Mouse (Mus musculus): ENCODE results near the gene Slc15a1. TPM values are rescaled to one million over a fixed set of nuclear protein-coding genes. Genes with fewer than 3 reads are reported as not detected.

Gene Slc15a1
- total RNA-seq, 2 experiments from 2014 or later: 0.19 TPM; not detected in 1

DNA sequence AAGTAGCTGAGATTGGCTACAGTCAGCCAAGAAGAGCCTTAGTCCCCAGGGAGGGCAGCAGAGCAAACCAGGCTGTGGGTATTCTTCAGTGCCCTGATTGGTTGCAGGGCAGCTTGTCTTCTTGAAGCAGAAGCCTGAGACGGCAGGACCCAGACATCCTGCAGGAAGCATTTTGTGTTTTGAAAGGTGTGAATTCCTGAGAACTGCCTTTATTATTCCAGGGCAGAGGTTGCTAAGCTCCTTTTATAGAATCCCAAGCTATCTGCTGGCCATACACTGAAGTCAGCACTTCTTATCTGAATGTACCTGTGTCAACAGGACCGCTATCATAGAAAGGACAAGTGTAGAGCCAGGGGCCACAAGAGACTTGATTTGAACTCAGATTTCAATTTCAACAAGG is 10.8 kb downstream of the Slc15a1 start:
- DNase-seq (ENCODE audit: low spot score in 2 of 2): no peak

DNA sequence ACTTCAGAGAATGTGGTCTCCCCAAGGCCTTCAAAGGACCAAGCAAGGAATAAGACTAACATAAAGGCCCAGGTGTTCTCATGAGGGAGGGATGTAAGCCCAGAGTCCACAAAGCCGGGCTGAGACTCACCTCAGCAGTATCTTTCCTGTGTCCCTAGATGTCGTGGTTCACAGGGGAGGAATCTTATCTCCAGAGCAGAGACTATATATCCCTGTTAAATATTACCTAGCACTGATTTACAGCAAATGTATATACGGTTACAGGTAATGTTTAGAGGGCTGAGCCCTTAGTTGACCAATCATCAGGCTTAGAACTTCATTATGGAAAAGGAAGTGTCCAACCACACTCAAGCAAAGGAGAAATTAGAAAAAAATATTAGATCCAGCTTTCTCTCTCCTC is 11.3 kb downstream of the Slc15a1 start:
- DNase-seq (ENCODE audit: low spot score in 2 of 2): no peak

DNA sequence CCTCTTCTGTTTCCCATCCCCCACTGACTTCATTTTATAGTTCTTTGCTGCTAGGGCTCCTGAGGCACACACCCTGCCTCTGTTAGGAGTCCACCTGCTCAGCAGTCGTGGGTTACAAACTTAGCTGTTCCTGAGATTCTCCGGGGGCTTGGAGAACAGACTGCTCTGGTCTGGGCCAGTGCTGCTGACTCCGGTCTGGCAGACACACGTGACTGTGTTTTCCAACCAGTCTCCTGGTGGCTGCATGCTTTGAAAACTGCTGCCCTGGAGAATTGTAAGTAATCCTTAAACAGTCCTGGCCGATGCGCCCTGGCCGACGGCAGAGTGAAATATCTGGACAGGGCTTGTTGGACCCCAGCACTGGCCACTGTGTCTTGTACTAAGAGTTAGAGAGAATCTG is 12.7 kb downstream of the Slc15a1 start:
- no peak for DNase-seq (ENCODE audit: low spot score in 2 of 2)

DNA sequence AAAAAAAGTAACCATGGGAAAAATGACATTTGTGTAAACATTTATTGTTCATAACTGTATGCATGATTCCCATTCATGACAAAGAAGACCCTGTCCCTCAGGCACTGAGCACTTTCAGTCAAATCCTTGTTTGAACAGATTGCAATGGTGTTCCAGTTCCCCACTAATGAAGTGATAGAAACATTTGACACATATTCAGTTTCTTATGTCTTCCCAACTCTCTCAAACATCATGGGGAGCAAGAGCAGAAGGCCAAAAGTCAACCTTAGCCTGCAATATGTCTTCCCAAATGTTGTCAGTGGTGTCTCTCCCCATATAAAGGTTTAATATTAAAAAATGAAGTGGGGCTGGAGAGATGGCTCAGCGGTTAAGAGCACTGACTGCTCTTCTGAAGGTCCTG is 19.3 kb downstream of the Slc15a1 start:
- no peak for DNase-seq (ENCODE audit: low spot score in 2 of 2)

DNA sequence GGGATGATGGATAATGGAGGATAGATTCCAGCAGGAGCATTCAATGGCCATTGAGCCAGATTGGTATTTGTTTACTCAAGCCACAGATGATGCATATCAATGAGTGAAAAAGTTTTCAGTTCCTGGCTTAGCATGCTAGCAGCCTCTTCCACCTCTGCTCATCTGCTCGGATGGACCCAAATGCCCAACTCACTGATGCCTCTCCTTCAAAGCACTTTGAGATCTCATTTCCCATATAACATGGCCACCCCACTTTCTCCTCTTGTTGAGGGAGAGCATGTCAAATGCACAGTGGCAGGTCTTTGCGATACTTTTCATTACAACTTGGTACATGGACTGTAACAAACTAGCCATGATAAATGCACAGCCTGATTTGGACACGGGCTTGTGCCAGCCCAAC is 20.6 kb downstream of the Slc15a1 start:
- no peak for DNase-seq (ENCODE audit: low spot score in 2 of 2)

DNA sequence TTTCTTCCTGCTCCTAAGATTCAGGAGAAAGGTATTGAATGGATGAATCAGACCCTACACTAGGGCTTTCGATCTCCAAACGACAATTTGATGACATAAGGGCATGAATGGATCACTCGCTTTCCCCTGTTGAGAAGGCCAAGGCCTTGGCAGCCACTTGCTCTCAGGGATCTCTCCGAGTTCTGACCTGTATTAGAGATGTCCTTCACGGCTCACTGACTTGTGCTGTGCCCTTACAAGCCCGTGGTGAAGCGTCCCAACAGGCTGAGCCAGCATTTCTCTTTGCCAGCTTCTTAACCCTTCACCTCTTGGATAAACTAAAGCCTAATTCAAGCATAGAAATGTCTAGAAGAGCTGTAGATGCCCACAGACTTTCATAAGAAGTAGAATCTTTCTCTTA is 22.9 kb downstream of the Slc15a1 start:
- peak in 1 of 2 experiments; percentile 32 for DNase-seq (ENCODE audit: low spot score in 2 of 2)

DNA sequence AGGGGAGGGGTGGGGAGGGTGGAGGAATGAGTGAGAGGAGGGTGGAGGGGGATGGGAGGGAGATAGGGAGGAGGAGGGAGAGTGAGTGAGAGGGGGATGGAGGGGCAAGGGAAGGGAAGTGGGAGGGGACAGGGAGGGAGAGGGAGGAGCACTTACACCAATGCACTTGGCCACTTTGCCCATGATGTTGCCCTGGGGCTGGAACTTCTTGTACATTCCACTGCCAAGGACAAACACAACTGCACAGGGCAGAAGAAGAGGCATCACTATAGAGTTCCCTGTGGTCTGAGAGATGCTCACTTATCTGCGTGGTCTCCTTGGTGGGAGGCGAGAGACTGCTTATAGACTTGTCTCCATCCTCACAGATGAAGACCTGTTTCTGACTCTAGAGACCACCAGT is 23.5 kb downstream of the Slc15a1 start:
- DNase-seq (ENCODE audit: low spot score in 2 of 2): no peak

DNA sequence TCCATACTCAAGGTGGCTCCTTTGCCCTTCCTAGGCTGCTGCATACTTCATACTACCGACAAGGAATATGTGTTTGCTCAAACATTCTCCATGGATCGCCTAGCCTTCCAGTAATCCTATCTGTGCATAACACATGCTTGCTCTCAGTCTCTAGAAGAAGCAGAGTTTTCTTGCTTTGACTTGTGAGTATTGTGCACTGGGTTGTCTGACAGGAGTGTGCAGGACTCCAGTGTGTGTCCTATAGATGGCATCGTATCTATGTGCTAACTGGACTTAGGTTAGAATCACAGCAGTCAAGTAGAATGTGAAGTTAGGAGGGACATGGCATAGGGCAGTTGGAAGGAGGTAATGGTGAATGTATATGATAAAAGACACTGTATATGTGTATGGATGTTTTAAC is 26.0 kb downstream of the Slc15a1 start:
- no peak for DNase-seq (ENCODE audit: low spot score in 2 of 2)

DNA sequence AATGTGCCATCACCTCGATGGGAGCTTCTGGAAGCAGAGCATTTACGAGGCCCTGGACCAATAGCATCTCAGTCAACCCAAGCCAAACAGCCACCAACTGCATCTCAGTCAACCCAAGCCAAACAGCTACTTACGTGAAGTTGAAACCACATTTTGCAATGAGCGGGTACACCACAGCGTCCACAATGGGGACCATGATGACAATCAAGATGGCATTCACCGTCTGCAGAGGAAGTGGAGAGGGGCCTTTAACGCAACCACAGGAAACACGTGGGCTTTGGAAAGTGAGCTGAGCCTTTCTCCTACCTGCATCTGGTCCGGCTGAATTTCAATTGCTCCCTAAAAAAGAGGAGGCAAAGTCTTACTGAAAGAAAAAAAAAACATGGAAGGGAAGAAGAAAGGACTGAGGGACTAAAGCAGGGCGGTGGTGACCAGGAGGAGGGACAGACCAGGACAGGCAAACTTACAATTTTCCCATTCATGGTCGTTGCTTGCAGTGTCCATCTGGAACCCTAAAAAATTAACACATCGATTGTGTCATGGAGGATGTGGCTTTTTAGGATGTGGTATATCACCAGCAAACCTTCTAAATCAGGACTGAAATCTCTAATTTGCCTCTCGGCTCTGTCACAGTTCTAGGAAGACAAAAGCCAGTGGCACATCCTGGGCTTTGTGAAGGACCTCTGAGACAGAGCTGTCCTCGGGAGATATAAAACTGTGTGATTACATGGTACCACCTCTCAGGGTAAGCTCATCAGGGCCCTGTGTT is 26.9 kb downstream of the Slc15a1 start:
- DNase-seq (ENCODE audit: low spot score in 2 of 2): no peak

DNA sequence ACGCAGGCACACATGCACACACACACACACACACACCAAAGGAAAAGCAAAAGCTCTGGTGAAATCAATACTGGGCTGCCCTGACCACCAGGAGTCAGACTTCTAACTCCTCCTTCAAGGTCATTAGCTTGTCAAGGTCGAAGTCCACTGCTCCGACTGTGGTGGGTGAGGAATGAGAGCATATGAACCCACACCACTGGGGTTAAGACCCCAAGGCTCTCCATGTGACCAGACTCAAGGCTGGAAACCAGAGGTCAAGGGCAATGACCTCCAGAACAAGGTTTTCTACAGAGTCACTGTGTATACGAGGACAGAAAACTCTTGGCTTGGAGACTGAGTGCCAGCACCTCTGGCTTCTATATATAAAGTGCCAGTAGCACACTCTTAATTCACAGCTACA is 31.2 kb downstream of the Slc15a1 start:
- DNase-seq (ENCODE audit: low spot score in 2 of 2): no peak

DNA sequence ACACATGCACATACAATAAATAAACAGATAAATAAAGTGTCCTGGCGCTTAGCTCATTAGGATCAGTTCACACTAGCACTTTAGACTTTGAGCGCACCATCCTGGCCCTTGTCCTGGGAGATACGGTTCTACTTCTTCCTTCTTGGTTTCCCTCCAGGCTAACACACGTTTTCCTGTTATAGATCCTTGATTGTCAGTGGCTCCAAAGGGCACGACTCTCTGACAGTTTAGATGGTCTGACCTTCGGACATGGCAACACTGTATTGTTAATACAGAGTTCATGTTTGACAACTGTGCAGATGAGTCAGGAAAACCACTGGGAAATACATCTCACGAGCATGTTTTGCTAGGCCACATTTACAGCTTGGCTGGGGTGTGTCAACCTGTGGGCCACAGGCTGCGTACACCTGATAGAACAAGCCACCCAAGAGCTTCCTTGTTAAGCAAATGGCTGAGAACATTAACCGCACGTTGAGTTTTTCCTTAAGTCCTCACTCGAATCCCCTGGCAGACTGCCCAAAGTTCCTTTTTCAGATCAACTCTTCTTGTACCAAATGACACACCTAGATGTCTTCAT is 33.4 kb downstream of the Slc15a1 start:
- no peak for DNase-seq (ENCODE audit: low spot score in 2 of 2)

DNA sequence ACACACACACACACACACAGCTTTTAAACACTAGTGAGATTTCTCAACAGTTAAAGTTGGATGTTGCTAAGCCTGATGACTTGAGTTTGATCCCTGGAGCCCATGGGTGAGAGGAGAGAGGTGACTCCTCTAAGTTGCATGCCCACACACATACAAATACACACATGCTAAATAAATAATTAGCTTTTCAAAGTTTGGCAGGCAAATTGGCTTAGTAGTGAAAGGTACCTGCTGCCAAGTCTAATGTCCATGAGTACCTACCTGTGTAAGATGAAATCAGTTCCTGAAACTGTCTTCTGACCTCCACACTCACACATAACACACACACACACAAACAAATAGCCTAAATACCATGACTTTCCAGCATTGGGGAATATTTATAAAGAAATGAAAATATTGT is 35.5 kb downstream of the Slc15a1 start:
- no peak for DNase-seq (ENCODE audit: low spot score in 2 of 2)

DNA sequence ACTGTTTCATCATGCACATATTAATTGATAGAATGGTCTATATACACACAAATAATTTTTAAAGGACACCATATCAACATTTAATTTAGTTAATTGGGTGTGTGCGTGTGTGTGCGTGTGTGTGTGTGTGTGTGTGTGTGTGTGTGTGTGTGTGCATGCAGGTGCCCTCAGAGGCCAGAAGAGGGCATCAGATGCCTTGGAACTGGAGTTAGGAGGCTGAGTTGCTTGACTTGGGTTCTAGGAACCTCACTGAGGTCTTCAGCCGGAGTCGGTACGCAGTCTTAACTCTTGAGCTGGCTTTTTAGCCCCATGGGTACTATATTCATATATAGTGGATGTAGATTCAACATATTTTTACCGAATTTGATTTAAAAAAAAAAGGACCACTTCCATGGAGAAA is 37.4 kb downstream of the Slc15a1 start:
- no peak for DNase-seq (ENCODE audit: low spot score in 2 of 2)

DNA sequence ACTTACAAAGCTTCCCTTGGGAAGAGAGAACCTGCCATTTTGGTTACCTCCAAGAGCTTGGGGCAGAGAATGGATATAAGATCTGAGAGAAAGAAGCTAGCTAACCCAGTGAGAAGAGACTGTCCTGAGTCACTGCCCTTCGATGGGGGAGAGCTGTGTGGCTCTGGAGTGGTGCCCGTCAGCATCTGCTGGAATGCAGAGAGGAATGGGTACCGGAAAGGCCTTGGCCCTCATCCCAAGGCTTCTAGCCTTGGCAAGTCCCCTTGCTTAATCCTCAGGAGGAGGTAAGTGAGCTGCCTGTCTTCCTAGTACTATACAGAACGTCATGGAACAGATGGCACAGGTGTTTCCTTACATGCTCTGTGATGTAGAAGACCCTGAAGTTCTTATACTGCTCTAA is 38.6 kb downstream of the Slc15a1 start:
- DNase-seq (ENCODE audit: low spot score in 2 of 2): peak in 1 of 2 experiments; percentile 25

DNA sequence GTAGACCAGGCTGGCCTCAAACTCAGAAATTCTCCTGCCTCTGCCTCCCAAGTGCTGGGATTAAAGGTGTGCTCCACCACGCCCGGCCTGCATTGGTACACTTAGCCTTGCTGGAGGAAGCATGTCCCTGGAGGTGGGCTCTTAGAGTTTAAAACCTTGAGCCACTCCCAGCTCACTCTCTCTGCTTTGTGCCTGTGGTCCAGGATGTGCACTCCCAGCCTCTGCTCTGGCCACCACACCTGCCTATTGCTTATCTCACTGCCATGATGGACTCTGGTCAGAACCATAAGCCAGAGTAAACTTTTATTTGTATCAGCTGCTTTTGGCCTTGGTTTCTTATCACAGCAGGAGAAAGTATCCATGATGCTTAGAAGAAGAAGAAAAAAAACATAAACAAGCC is 40.7 kb downstream of the Slc15a1 start:
- DNase-seq (ENCODE audit: low spot score in 2 of 2): no peak

DNA sequence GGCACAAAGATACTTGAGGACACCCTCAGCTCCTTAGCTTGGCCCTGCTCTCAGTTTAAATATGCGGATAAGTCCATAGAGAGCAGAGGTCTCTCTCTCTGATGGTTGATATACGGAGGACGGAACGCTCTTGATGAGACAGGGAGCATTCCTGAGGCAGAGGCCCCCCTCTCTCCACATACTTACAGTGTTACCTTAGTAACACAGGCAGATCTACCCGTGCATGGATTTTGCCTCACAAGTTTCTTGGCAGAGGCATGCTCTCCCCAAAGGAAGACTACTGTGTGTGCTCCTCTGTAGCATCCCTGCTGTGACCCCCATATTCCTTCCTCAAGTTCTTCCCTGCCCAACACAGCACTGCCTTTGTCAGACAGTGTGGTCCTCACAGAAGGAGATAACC is 42.3 kb downstream of the Slc15a1 start:
- no peak for DNase-seq (ENCODE audit: low spot score in 2 of 2)

DNA sequence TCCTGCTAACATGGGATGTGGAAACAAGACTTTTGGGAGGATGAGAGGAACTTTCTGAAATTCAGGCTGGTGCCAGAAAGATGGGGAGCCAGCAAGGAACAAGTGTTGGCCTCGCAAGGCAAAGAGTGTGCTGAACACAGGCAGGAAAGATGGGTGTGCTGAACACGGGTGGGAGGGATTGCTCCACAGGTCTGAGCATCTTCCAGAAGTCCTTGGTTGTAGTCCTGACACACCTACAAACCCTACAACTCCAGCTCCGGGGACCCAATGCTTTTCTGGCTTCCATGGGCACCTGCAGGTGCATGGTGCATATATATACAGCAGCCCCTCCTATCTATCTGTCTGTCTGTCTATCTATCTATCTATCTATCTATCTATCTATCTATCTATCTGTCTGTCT is 44.1 kb downstream of the Slc15a1 start:
- DNase-seq (ENCODE audit: low spot score in 2 of 2): no peak

DNA sequence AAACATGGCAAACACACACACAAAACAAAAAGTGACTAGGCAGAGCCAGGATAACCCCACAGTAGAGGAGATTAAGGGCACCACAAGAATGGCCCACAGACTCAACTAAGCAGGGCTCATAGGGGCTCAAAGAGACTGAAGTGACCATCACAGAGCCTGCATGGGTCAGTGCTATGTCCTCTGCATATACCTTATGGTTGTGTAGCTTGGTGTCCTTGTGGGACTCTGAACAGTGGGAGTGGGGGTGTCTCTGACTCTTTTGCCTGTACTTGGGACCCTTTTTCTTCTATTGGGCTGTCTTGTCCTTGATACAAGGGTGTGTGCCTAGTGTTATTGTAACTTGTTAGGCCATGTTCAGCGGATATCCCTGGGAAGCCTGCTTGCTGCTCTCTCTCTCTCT is 46.5 kb downstream of the Slc15a1 start:
- DNase-seq (ENCODE audit: low spot score in 2 of 2): no peak

DNA sequence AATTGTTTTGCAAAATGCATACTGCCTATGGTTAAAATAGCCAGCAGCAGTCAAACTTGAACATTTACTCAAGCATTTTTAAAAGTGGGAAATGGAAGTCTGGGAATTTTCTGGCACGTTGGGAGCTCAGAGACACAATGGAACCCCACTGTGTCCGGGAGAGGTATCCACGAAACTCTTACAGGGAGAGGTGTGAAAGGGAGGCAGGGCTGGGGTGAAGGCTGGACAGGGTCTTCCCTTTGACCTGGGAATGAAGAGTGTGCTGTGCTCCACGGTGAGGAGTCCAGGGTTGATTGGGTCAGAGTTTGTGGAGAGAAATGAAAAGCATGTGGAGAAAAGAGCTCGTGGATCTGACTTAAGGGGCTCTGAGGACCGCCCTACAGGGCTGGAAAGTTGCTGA is 47.5 kb downstream of the Slc15a1 start:
- no peak for DNase-seq (ENCODE audit: low spot score in 2 of 2)

DNA sequence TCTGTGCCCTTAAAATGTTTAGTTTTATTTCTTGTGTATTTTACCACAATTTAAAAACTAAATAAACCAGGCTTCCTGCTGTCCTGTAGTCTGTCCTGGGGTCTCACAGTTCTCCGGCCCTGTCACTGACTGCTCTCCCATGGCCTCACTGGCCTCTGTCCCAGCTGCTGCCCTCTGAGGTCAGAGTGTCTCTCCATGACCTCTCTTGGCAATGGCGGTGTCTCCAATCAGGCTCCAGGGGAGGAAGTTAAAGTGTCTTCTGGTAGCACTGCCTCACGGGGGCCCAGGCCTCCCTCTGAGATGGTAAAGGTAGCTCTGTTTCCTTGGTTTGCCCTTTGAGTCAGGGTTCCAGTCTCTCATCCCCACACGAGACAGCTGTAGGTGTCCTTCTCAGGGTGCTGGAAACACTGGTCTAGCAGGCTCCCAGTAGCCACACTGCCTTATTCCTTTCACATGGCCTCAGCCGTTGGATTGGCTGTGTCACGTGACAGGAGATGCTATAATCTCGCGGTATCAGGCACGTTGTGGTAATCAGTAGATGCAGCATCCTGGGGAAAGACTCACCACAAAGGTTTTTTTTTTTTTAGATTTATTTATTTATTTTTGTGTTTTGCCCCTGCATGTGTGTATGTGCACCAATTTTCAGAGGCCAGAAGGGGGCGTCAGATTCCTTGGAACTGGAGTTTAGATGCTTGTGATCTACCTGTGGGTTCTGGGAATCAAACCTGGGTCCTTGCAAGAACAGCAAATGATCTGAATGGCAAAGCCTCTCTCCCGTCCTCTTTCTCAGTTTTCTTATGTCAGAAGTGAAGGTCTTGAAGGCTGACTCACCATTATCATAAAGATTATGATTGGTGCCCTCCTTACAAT is 48.4 kb downstream of the Slc15a1 start:
- DNase-seq (ENCODE audit: low spot score in 2 of 2): no peak

DNA sequence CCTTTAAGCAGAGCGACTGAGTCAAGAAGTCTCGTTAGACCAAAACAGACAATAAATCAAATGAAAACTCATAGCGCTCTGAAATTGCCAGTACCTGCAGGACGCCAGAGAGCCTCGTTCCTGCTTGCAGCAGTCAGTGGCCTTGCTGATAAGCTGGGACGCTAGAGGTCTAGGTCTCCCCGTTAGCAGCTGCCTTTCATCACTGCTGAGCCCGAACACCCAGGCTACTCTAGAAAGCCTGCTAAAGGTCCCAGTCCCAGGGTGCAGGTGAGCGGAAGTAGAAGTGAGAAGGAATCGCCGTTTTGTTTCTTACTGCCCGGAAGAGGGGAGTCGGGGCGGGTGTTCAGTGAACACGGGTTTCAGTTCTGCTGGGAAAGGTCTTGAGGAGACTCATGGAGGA is 49.1 kb downstream of the Slc15a1 start:
- DNase-seq (ENCODE audit: low spot score in 2 of 2): no peak

DNA sequence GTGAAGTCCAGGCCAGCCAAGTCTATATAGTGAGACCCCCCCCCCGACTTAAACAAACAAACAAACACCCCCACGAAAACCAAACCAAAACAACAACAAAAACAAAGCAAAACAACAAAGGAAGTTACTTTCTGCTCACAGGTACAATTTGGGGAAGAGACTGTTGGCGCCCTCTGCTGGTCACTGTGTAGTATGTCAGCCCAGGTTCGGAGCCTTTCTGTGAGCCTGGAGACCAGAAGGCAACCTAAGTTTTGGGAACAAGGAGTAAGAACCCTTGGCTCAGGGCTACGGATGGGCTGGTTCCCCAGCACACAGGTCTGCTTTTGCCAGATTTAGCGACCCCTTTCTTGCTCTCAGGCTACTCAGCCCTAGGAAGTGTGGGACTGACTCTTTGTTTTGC is 49.5 kb downstream of the Slc15a1 start:
- peak; percentile 67 to 72 for DNase-seq (ENCODE audit: low spot score in 2 of 2)
